Mouse (Mus musculus) forebrain, embryonic 10.5 days (tissue): Measurements from ENCODE around the gene Runx2. TPM values are rescaled to one million over a fixed set of nuclear protein-coding genes. Genes with fewer than 3 reads are reported as not detected.

ENCODE experiments used
- DNase-seq: peaks from one replicate; pipeline ENCODE4 v3.0.0-alpha.2; 2017; ENCODE audit warnings: low spot score; ENCODE audit errors: extremely low spot score
- H3K27ac ChIP-seq: fragments of 300-500 bp; sonication (generic); 2 replicates; pipeline ENCODE4 v1.5.1; 2016; ENCODE audit warnings: mild to moderate bottlenecking
- H3K27me3 ChIP-seq: fragments of 300-500 bp; sonication (generic); 2 replicates; pipeline ENCODE4 v1.6.1; 2016; ENCODE audit warnings: mild to moderate bottlenecking; ENCODE audit not compliant: poor library complexity, severe bottlenecking
- H3K36me3 ChIP-seq: fragments of 300-500 bp; sonication (generic); replicated peaks from 2 replicates; pipeline ENCODE4 v1.6.1; 2016; ENCODE audit warnings: mild to moderate bottlenecking, moderate library complexity
- H3K4me1 ChIP-seq: fragments of 300-500 bp; sonication (generic); 2 replicates; pipeline ENCODE4 v1.6.1; 2016
- H3K4me3 ChIP-seq: fragments of 300-500 bp; sonication (generic); 2 replicates; pipeline ENCODE4 v1.5.1; 2016; ENCODE audit warnings: mild to moderate bottlenecking, moderate library complexity
- H3K9me3 ChIP-seq: fragments of 300-500 bp; sonication (generic); 2 replicates; pipeline ENCODE4 v1.6.1; 2016; ENCODE audit warnings: mild to moderate bottlenecking, moderate library complexity
- WGBS: fragments of 180-500 bp; shearing (Covaris S2); methylation state at CpG from one replicate; pipeline ENCODE4 v1.1.7; 2016; 5-methylcytosine and 5-hydroxymethylcytosine counted together
- polyA plus RNA-seq: library from polyadenylated mRNA; unstranded; fragments of >200 nt; fragmentation: Nextera tagmentation; extraction: Ambion mirVana; gene quantifications from 2 replicates; pipeline ENCODE4 v1.2.1, GENCODE M21; 2016

Runx2 gene
- polyA plus RNA-seq, 1 experiment from 2014 or later: 0.30 TPM

- Histone ChIP-seq H3K36me3 (no peaks in the 10 kb centered on the region), H3K27ac (no peak overlapping the region), H3K27me3 (peaks cover 3% of the 10 kb centered on the region; the same call in 1 of the 2 replicates), H3K9me3 (no peaks in the 10 kb centered on the region), H3K4me3 (no peak overlapping the region), H3K4me1 (no peaks in the 10 kb centered on the region)
- no peak for DNase-seq
- 87% methylated on average over 7 of the region's 7 CpGs for WGBS
These were observed 150.7 kb downstream of the Runx2 start for GRCm38 (mm10) chr17:44663872-44664271.

- no peak overlapping the region for H3K4me3 ChIP-seq
- H3K4me1 ChIP-seq: no peaks in the 10 kb centered on the region
- H3K9me3 ChIP-seq: no peaks in the 10 kb centered on the region
- DNase-seq: no peak
- no peaks in the 10 kb centered on the region for H3K36me3 ChIP-seq
- 90% methylated on average over 1 of the region's 1 CpGs for WGBS
- no peaks in the 10 kb centered on the region; the same call in 1 of the 2 replicates for H3K27me3 ChIP-seq
- no peak overlapping the region for H3K27ac ChIP-seq
These were observed 151.4 kb downstream of the Runx2 start for GRCm38 (mm10) chr17:44663208-44663607.

- no peak for DNase-seq
- Histone ChIP-seq H3K27me3 (no peaks in the 10 kb centered on the region; the same call in 1 of the 2 replicates), H3K4me3 (no peak overlapping the region), H3K4me1 (no peaks in the 10 kb centered on the region), H3K9me3 (no peaks in the 10 kb centered on the region), H3K27ac (no peak overlapping the region), H3K36me3 (no peaks in the 10 kb centered on the region)
- 87% methylated on average over 6 of the region's 6 CpGs for WGBS
These were observed 152.4 kb downstream of the Runx2 start for GRCm38 (mm10) chr17:44662080-44662706.

- Histone ChIP-seq H3K27me3 (no peaks in the 10 kb centered on the region), H3K9me3 (no peaks in the 10 kb centered on the region), H3K36me3 (no peaks in the 10 kb centered on the region), H3K4me1 (no peaks in the 10 kb centered on the region), H3K4me3 (no peak overlapping the region), H3K27ac (no peak overlapping the region)
- WGBS: 78% methylated on average over 7 of the region's 7 CpGs
- DNase-seq: no peak
These were observed 154.3 kb downstream of the Runx2 start for GRCm38 (mm10) chr17:44660121-44660806.

- WGBS: 87% methylated on average over 4 of the region's 4 CpGs
- no peaks in the 10 kb centered on the region for H3K27me3 ChIP-seq
- H3K36me3 ChIP-seq: no peaks in the 10 kb centered on the region
These were observed 160.1 kb downstream of the Runx2 start for GRCm38 (mm10) chr17:44654503-44654902.

GRCm38 (mm10) chr17:44653081-44653480 lies 161.5 kb downstream of the Runx2 start:
- Histone ChIP-seq H3K4me3 (no peak overlapping the region), H3K27me3 (no peaks in the 10 kb centered on the region)
- 95% methylated on average over 3 of the region's 3 CpGs for WGBS

More at GRCm38 (mm10) chr17:44654503-44654902, 160.1 kb downstream of the Runx2 start:
- H3K4me3 ChIP-seq: no peak overlapping the region
- no peaks in the 10 kb centered on the region for H3K9me3 ChIP-seq
- H3K27ac ChIP-seq: no peak overlapping the region
- peaks cover 8% of the 10 kb centered on the region for H3K4me1 ChIP-seq
- DNase-seq: no peak

GRCm38 (mm10) chr17:44652054-44652453 lies 162.5 kb downstream of the Runx2 start:
- H3K4me1 ChIP-seq: peaks cover 16% of the 10 kb centered on the region
- no peaks in the 10 kb centered on the region for H3K27me3 ChIP-seq
- whole genome bisulfite sequencing: 58% methylated on average over 7 of the region's 7 CpGs
- no peaks in the 10 kb centered on the region for H3K9me3 ChIP-seq
- no peak overlapping the region for H3K4me3 ChIP-seq
- DNase-seq: no peak
- H3K27ac ChIP-seq: no peak overlapping the region
- H3K36me3 ChIP-seq: no peaks in the 10 kb centered on the region

More at GRCm38 (mm10) chr17:44653081-44653480, 161.5 kb downstream of the Runx2 start:
- Histone ChIP-seq H3K4me1 (peaks cover 16% of the 10 kb centered on the region), H3K27ac (no peak overlapping the region), H3K9me3 (no peaks in the 10 kb centered on the region), H3K36me3 (no peaks in the 10 kb centered on the region)
- DNase-seq: no peak

- H3K36me3 ChIP-seq: no peaks in the 10 kb centered on the region
- H3K4me1 ChIP-seq: peaks cover 16% of the 10 kb centered on the region
- 87% methylated on average over 8 of the region's 8 CpGs for WGBS
- no peak for DNase-seq
- no peak overlapping the region for H3K27ac ChIP-seq
- H3K4me3 ChIP-seq: no peak overlapping the region
- H3K27me3 ChIP-seq: no peaks in the 10 kb centered on the region
- no peaks in the 10 kb centered on the region for H3K9me3 ChIP-seq
These were observed 163.0 kb downstream of the Runx2 start for GRCm38 (mm10) chr17:44651613-44652012.

GRCm38 (mm10) chr17:44650431-44650830 lies 164.2 kb downstream of the Runx2 start:
- Histone ChIP-seq H3K9me3 (no peaks in the 10 kb centered on the region), H3K27me3 (no peaks in the 10 kb centered on the region), H3K4me1 (peaks cover 16% of the 10 kb centered on the region), H3K36me3 (no peaks in the 10 kb centered on the region), H3K4me3 (no peak overlapping the region), H3K27ac (no peak overlapping the region)
- 88% methylated on average over 2 of the region's 2 CpGs for WGBS
- no peak for DNase-seq

GRCm38 (mm10) chr17:44649056-44649455 lies 165.5 kb downstream of the Runx2 start:
- H3K4me3 ChIP-seq: no peak overlapping the region
- peaks cover 16% of the 10 kb centered on the region for H3K4me1 ChIP-seq
- H3K27ac ChIP-seq: no peak overlapping the region
- no peaks in the 10 kb centered on the region for H3K9me3 ChIP-seq
- no peaks in the 10 kb centered on the region for H3K36me3 ChIP-seq
- 52% methylated on average over 8 of the region's 8 CpGs for WGBS
- H3K27me3 ChIP-seq: no peaks in the 10 kb centered on the region
- no peak for DNase-seq

GRCm38 (mm10) chr17:44647916-44648315 lies 166.7 kb downstream of the Runx2 start:
- H3K27ac ChIP-seq: no peak overlapping the region
- 96% methylated on average over 6 of the region's 6 CpGs for WGBS
- H3K36me3 ChIP-seq: no peaks in the 10 kb centered on the region
- no peak overlapping the region for H3K4me3 ChIP-seq
- H3K9me3 ChIP-seq: no peaks in the 10 kb centered on the region
- no peak for DNase-seq
- H3K27me3 ChIP-seq: no peaks in the 10 kb centered on the region
- H3K4me1 ChIP-seq: peaks cover 16% of the 10 kb centered on the region

GRCm38 (mm10) chr17:44645146-44645545 lies 169.5 kb downstream of the Runx2 start:
- H3K4me1 ChIP-seq: peaks cover 11% of the 10 kb centered on the region
- WGBS: 92% methylated on average over 8 of the region's 8 CpGs

GRCm38 (mm10) chr17:44643260-44643659 lies 171.3 kb downstream of the Runx2 start:
- Histone ChIP-seq H3K4me3 (no peak overlapping the region), H3K27ac (no peak overlapping the region), H3K36me3 (no peaks in the 10 kb centered on the region), H3K4me1 (peaks cover 5% of the 10 kb centered on the region), H3K27me3 (peaks cover 5% of the 10 kb centered on the region; the same call in 1 of the 2 replicates), H3K9me3 (no peaks in the 10 kb centered on the region)
- DNase-seq: no peak
- WGBS: 94% methylated on average over 6 of the region's 6 CpGs

More at GRCm38 (mm10) chr17:44645146-44645545, 169.5 kb downstream of the Runx2 start:
- H3K9me3 ChIP-seq: no peaks in the 10 kb centered on the region
- H3K27me3 ChIP-seq: no peaks in the 10 kb centered on the region
- H3K27ac ChIP-seq: no peak overlapping the region
- no peaks in the 10 kb centered on the region for H3K36me3 ChIP-seq
- H3K4me3 ChIP-seq: no peak overlapping the region
- DNase-seq: no peak
